Mouse (Mus musculus): ENCODE results near the gene Gstk1.
A peak's percentile ranks its signal among the peaks of the same experiment; 100 is the strongest.

Gstk1 gene

GRCm38 (mm10) chr6:42245711-42246353 lies at the start of gene Gstk1:
Gene Gstk1 (plus strand): TSS chr6:42245935.
- DNase-seq (ENCODE audit: low read depth, low spot score) = peak; percentile 68

- no peak for DNase-seq (ENCODE audit: low read depth, low spot score)
Observed at GRCm38 (mm10) chr6:42197710-42198109, 48.0 kb upstream of the Gstk1 start.

GRCm38 (mm10) chr6:42199498-42199897 lies 46.2 kb upstream of the Gstk1 start:
- DNase-seq (ENCODE audit: low read depth, low spot score) = no peak

GRCm38 (mm10) chr6:42215028-42215427 lies 30.7 kb upstream of the Gstk1 start, which contains the start of gene Tas2r144:
Gene Tas2r144 (plus strand): TSS chr6:42215328.
- no peak for DNase-seq (ENCODE audit: low read depth, low spot score)

- DNase-seq (ENCODE audit: low read depth, low spot score) = no peak
Observed at GRCm38 (mm10) chr6:42222286-42222685, 23.4 kb upstream of the Gstk1 start.

- no peak for DNase-seq (ENCODE audit: low read depth, low spot score)
Observed at GRCm38 (mm10) chr6:42225046-42225445, 20.7 kb upstream of the Gstk1 start.

GRCm38 (mm10) chr6:42227240-42228101 lies 18.3 kb upstream of the Gstk1 start:
- DNase-seq (ENCODE audit: low read depth, low spot score) = peak; percentile 62

- DNase-seq (ENCODE audit: low read depth, low spot score) = no peak
Observed at GRCm38 (mm10) chr6:42229610-42230009, 16.1 kb upstream of the Gstk1 start.

GRCm38 (mm10) chr6:42231191-42231590 lies 14.5 kb upstream of the Gstk1 start:
- DNase-seq (ENCODE audit: low read depth, low spot score) = no peak

- no peak for DNase-seq (ENCODE audit: low read depth, low spot score)
Observed at GRCm38 (mm10) chr6:42237276-42237805, 8.4 kb upstream of the Gstk1 start.

GRCm38 (mm10) chr6:42241311-42242045 lies 4.3 kb upstream of the Gstk1 start:
- DNase-seq (ENCODE audit: low read depth, low spot score) = no peak

GRCm38 (mm10) chr6:42247173-42247572 lies 1.4 kb downstream of the Gstk1 start:
- no peak for DNase-seq (ENCODE audit: low read depth, low spot score)

GRCm38 (mm10) chr6:42247981-42248380 lies 2.2 kb downstream of the Gstk1 start:
- DNase-seq (ENCODE audit: low read depth, low spot score) = no peak

- DNase-seq (ENCODE audit: low read depth, low spot score) = no peak
Observed at GRCm38 (mm10) chr6:42251791-42252190, 6.1 kb downstream of the Gstk1 start.

- no peak for DNase-seq (ENCODE audit: low read depth, low spot score)
Observed at GRCm38 (mm10) chr6:42253103-42253502, 7.4 kb downstream of the Gstk1 start.

GRCm38 (mm10) chr6:42257303-42257863 lies 11.6 kb downstream of the Gstk1 start:
- DNase-seq (ENCODE audit: low read depth, low spot score) = peak; percentile 16

- DNase-seq (ENCODE audit: low read depth, low spot score) = no peak
Observed at GRCm38 (mm10) chr6:42260430-42260829, 14.7 kb downstream of the Gstk1 start.

GRCm38 (mm10) chr6:42261524-42262170 lies 15.9 kb downstream of the Gstk1 start, which contains the start of gene Tmem139:
Gene Tmem139 (plus strand): TSS chr6:42261970.
- DNase-seq (ENCODE audit: low read depth, low spot score) = no peak

GRCm38 (mm10) chr6:42264626-42265312 lies 19.0 kb downstream of the Gstk1 start, which contains the start of gene Casp2:
Gene Casp2 (plus strand): TSS chr6:42264985.
- peak; percentile 99 for DNase-seq (ENCODE audit: low read depth, low spot score)
